Mouse (Mus musculus): Measurements from ENCODE around the gene Gm14391.
"Not testable (repeated sequence)": the region's sequence is repeated elsewhere in the genome, so short reads cannot be mapped to it uniquely, and the experiment has no call there.

DNA sequence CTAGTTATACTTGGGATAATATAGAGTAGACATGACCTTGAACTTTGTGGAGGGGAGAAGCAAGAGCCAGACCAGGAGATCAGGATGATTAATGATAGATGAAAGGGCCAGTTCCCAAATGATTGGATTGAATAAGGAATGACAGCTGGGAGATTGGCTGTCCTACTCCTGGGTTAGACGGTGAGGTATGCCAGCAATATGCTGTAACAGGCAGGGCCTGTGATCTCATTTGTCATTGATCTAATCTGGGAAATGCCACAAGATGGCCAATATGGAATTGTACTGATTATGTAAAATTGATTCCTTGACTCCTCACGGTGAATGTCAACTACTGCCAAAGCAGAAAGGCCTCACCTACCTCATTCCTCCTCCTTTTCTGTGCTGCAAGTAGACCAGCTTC lies 32.7 kb downstream of the Gm14391 start:
- TF ChIP-seq POLR2A (IDR thresholded peaks at IDR 0.05; ENCODE audit: extremely low read depth, insufficient read depth, low read length); CTCF (IDR thresholded peaks at IDR 0.05; ENCODE audit: low read depth, low read length): not testable (repeated sequence)

Data from liver, adult 2 months (tissue).